Mouse (Mus musculus) hindbrain, embryonic 14.5 days (tissue): ENCODE data around the gene Atp5e. TPM values are rescaled to one million over a fixed set of nuclear protein-coding genes. Genes with fewer than 3 reads are reported as not detected.

ENCODE experiments used
- ATAC-seq: fragments of 200-750 bp; cut with Nextera tagmentation; 2 replicates; pipeline ENCODE4 v1.8.0; 2017; ENCODE audit warnings: moderate number of reproducible peaks, mild to moderate bottlenecking, moderate TSS enrichment, moderate library complexity; ENCODE audit not compliant: low FRiP score
- DNase-seq: peaks from one replicate; pipeline ENCODE4 v3.0.0-alpha.2; 2015; ENCODE audit warnings: low spot score
- H3K27ac ChIP-seq: fragments of 300-500 bp; sonication (generic); 2 replicates; pipeline ENCODE4 v1.5.1; 2014; ENCODE audit warnings: mild to moderate bottlenecking, moderate library complexity
- H3K27me3 ChIP-seq: fragments of 300-500 bp; sonication (generic); 2 replicates; pipeline ENCODE4 v1.6.1; 2014; ENCODE audit warnings: mild to moderate bottlenecking, low read length, mixed read lengths; ENCODE audit not compliant: control insufficient read depth, insufficient read depth
- H3K36me3 ChIP-seq: fragments of 300-500 bp; sonication (generic); replicated peaks from 2 replicates; pipeline ENCODE4 v1.6.1; 2014; ENCODE audit not compliant: control insufficient read depth, insufficient read depth
- H3K4me1 ChIP-seq: fragments of 300-500 bp; sonication (generic); replicated peaks from 2 replicates; pipeline ENCODE4 v1.6.1; 2014; ENCODE audit warnings: antibody characterized with exemption, low read length, mixed read lengths; ENCODE audit not compliant: control insufficient read depth, insufficient read depth
- H3K4me2 ChIP-seq: fragments of 300-500 bp; sonication (generic); replicated peaks from 2 replicates; pipeline ENCODE4 v1.6.1; 2014; ENCODE audit warnings: mild to moderate bottlenecking, moderate library complexity
- H3K4me3 ChIP-seq: fragments of 300-500 bp; sonication (generic); replicated peaks from 2 replicates; pipeline ENCODE4 v1.5.1; 2014; ENCODE audit warnings: mild to moderate bottlenecking, low read length
- H3K9ac ChIP-seq: fragments of 300-500 bp; sonication (generic); 2 replicates; pipeline ENCODE4 v1.6.1; 2014
- H3K9me3 ChIP-seq: fragments of 300-500 bp; sonication (generic); 2 replicates; pipeline ENCODE4 v1.6.1; 2016; ENCODE audit warnings: low read length; ENCODE audit not compliant: control insufficient read depth
- WGBS: fragments of 180-500 bp; shearing (Covaris S2); extraction: QIAGEN DNeasy Blood & Tissue Kit; methylation state at CpG from one replicate; pipeline ENCODE4 v1.1.7; 2014; 5-methylcytosine and 5-hydroxymethylcytosine counted together
- polyA plus RNA-seq: library from polyadenylated mRNA; unstranded; fragments of >200 nt; fragmentation: Nextera tagmentation; extraction: Ambion mirVana; gene quantifications from 2 replicates; pipeline ENCODE4 v1.2.1, GENCODE M21; 2014

The Atp5e gene
- polyA plus RNA-seq: 793 and 981 TPM in 2 replicates

DNA sequence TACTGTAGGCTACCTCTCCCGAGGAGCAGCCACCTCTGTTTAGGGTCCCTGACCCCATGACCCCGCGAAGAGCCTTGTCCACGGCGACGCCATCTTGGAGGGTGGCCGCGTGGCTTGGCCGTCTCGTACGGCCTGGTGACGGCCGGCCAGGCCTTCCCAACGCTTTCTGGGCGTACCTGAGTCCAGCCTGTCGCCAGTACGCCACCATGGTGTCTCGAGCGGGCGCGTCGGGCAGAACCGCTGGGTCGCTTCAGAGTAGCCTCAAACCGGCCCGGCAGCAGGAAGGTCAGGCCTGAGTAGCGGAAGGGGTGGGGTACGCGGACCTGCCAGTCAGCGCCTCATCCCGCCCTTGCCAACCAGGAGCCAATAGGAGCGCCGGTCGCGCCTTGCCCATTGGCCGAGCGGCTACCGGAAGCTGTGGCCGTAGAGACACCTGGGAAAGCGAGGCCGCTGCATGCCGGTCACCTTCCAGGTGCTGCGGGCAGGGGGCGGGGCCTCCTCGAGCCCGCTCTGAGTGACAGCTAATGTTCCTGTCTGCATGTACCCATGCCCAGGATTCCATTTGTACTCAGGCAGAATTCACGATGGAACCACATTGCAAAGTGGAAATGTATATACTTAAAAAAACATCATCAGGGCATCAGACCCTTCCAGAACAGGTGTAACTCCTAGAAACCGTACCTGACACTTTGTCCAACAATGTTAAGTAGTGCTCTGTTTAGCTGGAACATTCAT lies at the start of gene Atp5e:
Gene Atp5e, minus strand, starts transcription at position 317 of the 735 bp plus-strand sequence.
- 3% methylated on average over 48 of the region's 48 CpGs for WGBS
- Histone ChIP-seq H3K4me1 (peaks cover 10% of the 10 kb centered on the region), H3K9me3 (no peaks in the 10 kb centered on the region), H3K36me3 (peaks cover 61% of the 10 kb centered on the region), H3K27ac (peak within 1 kb of the TSS; percentile 51; the same call in 1 of the 2 replicates), H3K4me3 (peak within 1 kb of the TSS; percentile 82), H3K9ac (peak within 1 kb of the TSS; percentile 84), H3K27me3 (no peaks in the 10 kb centered on the region), H3K4me2 (peak within 1 kb of the TSS; percentile 90)
- peak; percentile 100 for ATAC-seq
- DNase-seq: peak; percentile 89

DNA sequence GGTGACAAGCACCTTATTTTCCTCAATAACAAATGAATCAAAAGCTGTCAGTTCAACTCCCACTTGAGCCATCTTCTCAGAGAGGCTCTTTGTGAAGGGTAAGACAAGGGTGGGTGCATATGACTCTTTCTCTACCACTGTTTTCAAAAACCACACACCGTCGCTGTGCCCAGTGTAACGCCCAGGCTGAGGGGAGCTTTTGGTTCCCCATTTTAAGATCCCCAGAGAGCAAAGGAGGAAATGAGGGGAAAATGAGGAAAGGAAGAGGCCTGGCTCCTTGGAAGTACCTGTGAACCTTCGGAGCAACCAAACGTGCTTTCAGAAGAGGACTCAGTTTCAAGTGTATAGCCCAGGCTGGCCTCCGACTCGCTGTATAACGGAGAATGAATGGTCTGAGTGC lies 45.9 kb upstream of the Atp5e start:
- Histone ChIP-seq H3K27me3 (no peaks in the 10 kb centered on the region), H3K36me3 (no peaks in the 10 kb centered on the region), H3K9me3 (no peaks in the 10 kb centered on the region), H3K9ac (no peak overlapping the region), H3K27ac (no peak overlapping the region), H3K4me1 (no peaks in the 10 kb centered on the region), H3K4me3 (no peak overlapping the region), H3K4me2 (no peak overlapping the region)
- 92% methylated on average over 8 of the region's 8 CpGs for WGBS
- ATAC-seq (no peak), DNase-seq (no peak)

DNA sequence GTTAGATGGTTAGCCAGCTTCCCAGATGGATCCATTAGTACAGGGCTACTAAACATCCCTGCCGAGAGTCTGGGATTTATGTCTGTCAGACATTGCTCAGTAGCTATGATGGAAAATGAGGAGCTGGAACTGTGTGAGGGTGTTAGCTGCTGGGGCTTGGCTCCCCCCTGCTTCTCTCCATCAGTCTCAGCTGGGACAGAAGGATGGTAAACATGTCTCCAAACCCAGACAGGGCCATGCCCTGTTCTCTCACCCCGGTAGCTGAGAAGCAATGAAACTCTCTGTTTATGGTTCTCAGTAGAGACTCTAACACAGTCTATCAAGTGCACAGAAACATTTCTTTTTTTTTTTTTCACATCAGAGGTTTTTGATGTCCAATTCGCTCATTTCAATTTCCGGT lies 44.1 kb upstream of the Atp5e start:
- DNase-seq (no peak), ATAC-seq (no peak)
- Histone ChIP-seq H3K4me3 (no peak overlapping the region), H3K9ac (no peak overlapping the region), H3K4me2 (no peak overlapping the region), H3K27ac (no peak overlapping the region), H3K36me3 (no peaks in the 10 kb centered on the region), H3K27me3 (no peaks in the 10 kb centered on the region), H3K4me1 (no peaks in the 10 kb centered on the region), H3K9me3 (no peaks in the 10 kb centered on the region)
- 89% methylated on average over 4 of the region's 4 CpGs for WGBS

DNA sequence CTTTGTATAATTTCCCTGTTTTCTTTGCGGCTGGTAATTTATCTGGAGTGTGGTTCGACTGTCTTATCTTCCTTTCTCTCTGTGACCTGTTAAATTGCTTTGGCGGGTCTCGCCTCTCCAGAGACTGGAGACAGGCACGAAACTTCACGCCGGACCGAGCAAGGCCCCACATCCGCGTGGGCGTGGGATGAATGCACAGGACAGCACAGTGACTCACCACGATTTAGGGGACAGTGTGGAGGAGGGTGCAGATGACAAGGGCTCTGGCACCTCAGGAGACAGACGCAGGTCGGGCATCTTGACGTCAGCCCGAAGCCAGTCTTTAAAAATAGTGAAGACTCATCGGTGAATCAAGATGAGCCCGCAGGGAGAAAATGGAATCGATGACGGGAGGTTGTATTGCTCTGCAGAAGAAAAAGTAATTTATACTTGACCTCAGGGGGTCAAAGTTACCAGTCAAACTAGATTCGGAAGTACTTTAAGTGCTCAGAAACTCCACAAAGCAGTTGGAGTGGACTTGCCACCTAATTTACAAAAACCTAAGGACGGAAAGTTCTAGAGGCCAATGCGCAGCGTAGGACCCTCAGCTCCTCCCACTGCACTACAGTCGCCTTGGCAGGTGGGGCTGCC lies 39.0 kb upstream of the Atp5e start:
- no peak for ATAC-seq

DNA sequence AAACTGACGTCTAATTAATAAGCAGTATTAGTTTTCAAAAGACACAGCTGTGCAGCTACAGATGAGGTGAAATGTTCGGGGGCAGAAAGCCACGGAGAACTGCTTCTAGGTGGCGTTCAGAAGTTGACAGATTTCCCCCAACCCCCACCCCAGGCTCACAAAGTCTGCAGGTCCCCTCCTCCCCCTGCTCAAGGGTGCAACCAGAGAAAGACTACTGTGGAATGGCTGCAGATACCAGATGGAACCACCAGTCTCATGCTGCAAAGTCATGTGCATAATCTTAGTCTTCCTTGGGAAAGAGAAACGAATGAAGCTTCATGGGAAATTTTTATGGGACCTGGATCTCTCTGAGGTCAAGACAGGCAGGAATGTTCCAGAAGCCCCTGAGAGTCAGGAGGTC lies 38.4 kb upstream of the Atp5e start:
- WGBS: 32% methylated on average over 5 of the region's 5 CpGs
- H3K4me3 ChIP-seq: no peak overlapping the region
- H3K9ac ChIP-seq: no peak overlapping the region
- no peaks in the 10 kb centered on the region for H3K4me1 ChIP-seq
- H3K4me2 ChIP-seq: no peak overlapping the region
- no peak for DNase-seq
- ATAC-seq: no peak
- no peaks in the 10 kb centered on the region for H3K36me3 ChIP-seq
- H3K27ac ChIP-seq: no peak overlapping the region
- H3K27me3 ChIP-seq: no peaks in the 10 kb centered on the region
- H3K9me3 ChIP-seq: no peaks in the 10 kb centered on the region

More for the DNA sequence above, 39.0 kb upstream of the Atp5e start:
- no peak for DNase-seq
- Histone ChIP-seq H3K4me2 (no peak overlapping the region), H3K27ac (no peak overlapping the region), H3K9ac (no peak overlapping the region), H3K4me1 (no peaks in the 10 kb centered on the region), H3K27me3 (no peaks in the 10 kb centered on the region), H3K36me3 (no peaks in the 10 kb centered on the region), H3K9me3 (no peaks in the 10 kb centered on the region), H3K4me3 (no peak overlapping the region)
- 71% methylated on average over 25 of the region's 25 CpGs for WGBS

DNA sequence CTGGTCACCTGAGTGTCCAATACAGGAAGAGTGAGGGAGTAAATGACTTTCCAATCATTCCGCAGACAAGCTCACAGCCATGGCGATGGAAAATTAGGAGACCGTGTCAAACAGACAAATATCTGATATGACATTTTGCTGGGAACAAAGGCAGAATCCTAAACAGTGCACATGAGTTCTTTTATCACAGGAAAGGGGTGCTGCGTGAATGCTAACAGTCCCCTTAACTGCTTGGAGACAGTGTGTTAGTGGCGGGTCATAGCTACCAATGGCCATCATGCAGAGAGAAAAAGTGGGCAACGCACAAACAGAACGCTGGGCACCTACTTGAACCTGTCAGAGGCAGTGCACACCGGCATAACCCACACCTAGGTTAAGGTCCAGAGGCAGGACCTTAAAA lies 37.6 kb upstream of the Atp5e start:
- Histone ChIP-seq H3K9ac (no peak overlapping the region), H3K27ac (no peak overlapping the region)

DNA sequence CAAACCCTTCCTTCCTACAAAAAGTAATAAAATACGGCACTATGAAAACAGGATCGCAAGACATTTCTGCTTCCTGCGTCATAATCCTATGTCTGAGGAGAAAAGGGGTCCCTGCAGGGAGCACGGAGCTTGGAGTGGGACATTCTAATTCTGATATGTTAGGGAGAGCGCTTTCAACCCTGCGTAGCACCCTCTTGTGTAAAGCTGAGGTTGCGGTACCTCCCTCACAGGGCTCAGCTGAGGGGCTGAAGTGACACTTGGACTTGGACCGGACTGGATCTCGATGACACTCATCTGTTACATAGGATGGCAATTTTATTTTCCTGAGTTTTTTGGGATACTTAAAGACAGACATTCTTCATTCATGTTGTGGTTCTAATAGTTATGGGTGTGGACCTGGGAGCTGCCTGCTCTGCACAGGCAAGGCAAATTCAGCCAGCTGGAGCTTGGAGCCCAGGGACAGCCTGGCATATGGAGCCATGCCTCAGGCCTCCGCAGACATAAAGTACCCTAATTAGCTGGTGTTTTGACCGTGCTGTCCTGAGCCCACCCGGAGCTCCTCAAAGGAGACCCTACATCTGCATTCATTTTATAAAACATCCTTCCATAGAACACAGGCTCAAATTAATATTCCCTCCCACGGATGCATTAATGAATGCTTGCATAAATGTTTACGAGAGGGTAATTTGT lies 37.1 kb upstream of the Atp5e start:
- no peak overlapping the region for H3K9ac ChIP-seq
- H3K27ac ChIP-seq: no peak overlapping the region
- H3K4me3 ChIP-seq: no peak overlapping the region
- H3K27me3 ChIP-seq: no peaks in the 10 kb centered on the region
- no peaks in the 10 kb centered on the region for H3K9me3 ChIP-seq
- H3K4me2 ChIP-seq: no peak overlapping the region
- 68% methylated on average over 14 of the region's 14 CpGs for WGBS
- H3K4me1 ChIP-seq: no peaks in the 10 kb centered on the region
- no peak for DNase-seq
- ATAC-seq: peak; percentile 77; the same call in 1 of the 2 replicates
- H3K36me3 ChIP-seq: no peaks in the 10 kb centered on the region

More for the DNA sequence above, 37.6 kb upstream of the Atp5e start:
- no peak overlapping the region for H3K4me3 ChIP-seq
- no peak overlapping the region for H3K4me2 ChIP-seq
- H3K4me1 ChIP-seq: no peaks in the 10 kb centered on the region
- no peak; the same call in 1 of the 2 replicates for ATAC-seq
- WGBS: 70% methylated on average over 8 of the region's 8 CpGs
- H3K27me3 ChIP-seq: no peaks in the 10 kb centered on the region
- DNase-seq: no peak
- no peaks in the 10 kb centered on the region for H3K9me3 ChIP-seq
- H3K36me3 ChIP-seq: no peaks in the 10 kb centered on the region

DNA sequence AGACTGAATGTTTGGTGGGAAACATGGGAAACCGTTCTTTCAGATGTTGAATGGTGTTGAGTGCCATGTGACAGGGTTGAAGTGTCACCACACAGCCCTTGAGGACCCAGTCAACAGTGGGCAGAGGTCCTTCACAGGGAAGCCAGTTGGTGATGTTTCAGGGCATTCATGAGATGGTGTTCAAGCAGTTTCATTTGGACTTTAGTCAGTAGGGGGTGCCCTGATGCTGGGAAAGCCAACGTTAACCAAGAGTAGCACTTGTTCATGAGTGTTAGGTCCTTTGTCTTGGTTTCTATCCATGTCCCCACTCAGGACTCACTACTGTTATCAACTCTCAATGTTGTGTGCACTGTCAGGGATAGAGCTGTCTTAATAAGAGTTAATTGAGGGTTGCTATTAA lies 29.0 kb upstream of the Atp5e start:
- Histone ChIP-seq H3K27me3 (no peaks in the 10 kb centered on the region), H3K9ac (no peak overlapping the region), H3K36me3 (no peaks in the 10 kb centered on the region), H3K27ac (no peak overlapping the region), H3K4me3 (no peak overlapping the region), H3K4me2 (no peak overlapping the region), H3K9me3 (peaks cover 4% of the 10 kb centered on the region; the same call in 1 of the 2 replicates), H3K4me1 (no peaks in the 10 kb centered on the region)
- DNase-seq: no peak
- no peak for ATAC-seq
- WGBS: 68% methylated on average over 2 of the region's 2 CpGs

DNA sequence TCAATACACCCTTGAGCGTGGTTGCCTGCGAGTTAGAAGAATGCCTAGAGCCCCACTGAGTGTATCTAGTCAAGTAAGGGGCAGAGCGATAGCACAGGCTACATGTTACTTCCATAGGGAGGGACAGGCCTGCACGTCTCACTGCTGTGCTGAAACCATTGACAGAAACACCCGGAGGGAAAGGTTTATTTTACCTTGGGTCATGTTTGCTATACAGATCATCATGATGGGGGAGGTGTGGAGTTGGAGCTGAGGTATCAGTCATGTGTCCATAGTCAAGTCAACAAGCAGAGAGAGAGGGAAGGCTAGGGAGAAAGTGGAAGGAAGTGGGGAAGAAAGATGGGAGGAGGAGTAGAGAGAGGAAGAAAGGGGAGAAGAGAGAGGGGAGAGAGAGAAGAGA lies 23.1 kb upstream of the Atp5e start:
- Histone ChIP-seq H3K27me3 (no peaks in the 10 kb centered on the region), H3K27ac (no peak overlapping the region), H3K9ac (no peak overlapping the region), H3K4me1 (no peaks in the 10 kb centered on the region), H3K9me3 (no peaks in the 10 kb centered on the region), H3K4me3 (no peak overlapping the region), H3K36me3 (no peaks in the 10 kb centered on the region), H3K4me2 (no peak overlapping the region)
- ATAC-seq: no peak
- DNase-seq: no peak
- 88% methylated on average over 5 of the region's 5 CpGs for WGBS
